Mouse (Mus musculus): ENCODE measurements around the gene Flg. TPM values are rescaled to one million over a fixed set of nuclear protein-coding genes. Genes with fewer than 3 reads are reported as not detected.

Flg gene
- polyA plus RNA-seq (2012; rRNA removed) = not detected in 2 replicates

DNA sequence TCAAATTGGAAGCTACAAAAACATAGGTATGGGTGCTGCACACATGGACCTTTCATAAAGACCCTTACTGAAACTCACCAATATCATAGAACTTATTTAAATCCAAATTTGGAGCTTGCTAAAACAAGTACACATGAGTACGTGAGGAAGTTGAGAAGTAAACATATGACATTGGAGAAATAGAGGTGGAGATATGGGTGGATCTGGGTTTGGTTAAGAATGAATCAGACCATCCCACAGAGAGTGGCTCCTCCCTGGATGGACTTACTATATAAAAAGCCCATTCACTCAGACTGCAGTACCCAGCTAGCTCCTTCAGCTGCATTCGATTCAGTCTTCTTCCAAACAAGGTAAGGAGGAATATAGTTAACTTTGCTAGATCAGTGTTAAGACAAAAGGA is at the start of gene Flg:
Gene Flg, plus strand, starts transcription at position 301 of the 400 bp plus-strand sequence.

DNA sequence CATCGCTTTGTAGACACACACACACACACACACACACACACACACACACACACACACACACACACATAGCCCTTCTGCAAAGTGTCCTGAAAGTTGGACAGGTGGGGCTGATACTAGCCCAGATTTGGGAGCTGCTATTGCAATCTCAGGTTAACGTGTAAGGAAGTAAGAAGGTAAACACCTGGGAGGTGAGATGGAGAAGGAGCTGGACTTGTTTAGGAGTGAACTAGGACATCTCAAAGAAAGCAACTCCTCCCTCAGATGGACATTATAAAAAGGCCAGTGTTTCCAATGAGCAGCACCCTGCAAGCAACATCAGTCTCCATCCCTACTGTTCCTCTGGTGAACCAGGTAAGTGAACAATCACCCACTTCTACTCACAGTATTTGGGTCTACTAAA is 46.1 kb downstream of the Flg start, which contains the start of gene Hrnr:
Gene Hrnr, plus strand, starts transcription at position 301 of the 400 bp plus-strand sequence.

Other genes with a start within 250 kb of the Flg start
- gene Gm4858, start 204.7 kb upstream of the Flg start, polyA plus RNA-seq (2012; rRNA removed) = not detected in 2 replicates
- not detected in 2 replicates for gene Crnn, start 128.7 kb upstream of the Flg start, polyA plus RNA-seq (2012; rRNA removed)
- gene Flg2, start 76.2 kb upstream of the Flg start, polyA plus RNA-seq (2012; rRNA removed) = not detected in 2 replicates
- not detected in 2 replicates for gene Hrnr, start 46.2 kb downstream of the Flg start, polyA plus RNA-seq (2012; rRNA removed)
- gene Rptn, start 120.2 kb downstream of the Flg start, polyA plus RNA-seq (2012; rRNA removed) = not detected in 2 replicates
- 0.67 and 0.80 TPM in 2 replicates for gene Tchh, start 168.8 kb downstream of the Flg start, polyA plus RNA-seq (2012; rRNA removed)
- gene Tchhl1, start 195.2 kb downstream of the Flg start, polyA plus RNA-seq (2012; rRNA removed) = 0.03 TPM in 1 of 2 replicates, not detected in the other
- 58.6 and 85.5 TPM in 2 replicates for gene S100a11, start 247.0 kb downstream of the Flg start, polyA plus RNA-seq (2012; rRNA removed)